Mouse (Mus musculus) gastrocnemius, adult 2 months (tissue): Measurements from ENCODE around the gene Prkacb. TPM values are rescaled to one million over a fixed set of nuclear protein-coding genes. Genes with fewer than 3 reads are reported as not detected.
A peak's percentile ranks its signal among the peaks of the same experiment; 100 is the strongest.

Experiments used
- DNase-seq: peaks from one replicate; pipeline ENCODE4 v3.0.0; 2022
- H3K27ac ChIP-seq: fragments of 200-600 bp; 2 replicates; pipeline ENCODE4 v1.8.1; 2022; ENCODE audit warnings: mild to moderate bottlenecking
- H3K4me3 ChIP-seq: fragments of 200-600 bp; 2 replicates; pipeline ENCODE4 v1.8.1; 2022; ENCODE audit warnings: mild to moderate bottlenecking, moderate library complexity
- CTCF ChIP-seq: fragments of 200-600 bp; IDR thresholded peaks from 2 replicates; pipeline ENCODE4 v1.8.1; 2022; ENCODE audit warnings: antibody characterized with exemption, mild to moderate bottlenecking, moderate library complexity
- intact Hi-C: fragments of 180-260 bp; cut with DNase I; formaldehyde crosslinking; loops from one replicate; pipeline ENCODE4 v1.15.1; 2025
- total RNA-seq, 2 experiments: library from RNA; stranded (reverse); gene quantifications; 2 replicates each; pipeline ENCODE4 v1.2.3; 2021

The Prkacb gene
- total RNA-seq, 2 experiments from 2014 or later: 44.3 to 45.4 TPM

GRCm38 (mm10) chr3:146700051-146700450 is 112.7 kb downstream of the Prkacb start:
- TF ChIP-seq CTCF: no peak
- no peak overlapping the region for H3K27ac ChIP-seq
- no peak for DNase-seq
- intact Hi-C loops: no loop called here
- no peak overlapping the region for H3K4me3 ChIP-seq

GRCm38 (mm10) chr3:146698982-146699381 is 113.8 kb downstream of the Prkacb start:
- H3K4me3 ChIP-seq: no peak overlapping the region
- no peak for TF ChIP-seq CTCF
- intact Hi-C loops: no loop called here
- no peak overlapping the region for H3K27ac ChIP-seq
- DNase-seq: no peak

GRCm38 (mm10) chr3:146692547-146692946 is 120.2 kb downstream of the Prkacb start:
- intact Hi-C loops: no loop called here
- no peak for DNase-seq
- TF ChIP-seq CTCF: no peak

GRCm38 (mm10) chr3:146687121-146687725 is 125.6 kb downstream of the Prkacb start:
- Histone ChIP-seq H3K4me3 (no peak overlapping the region), H3K27ac (no peak overlapping the region; the same call in 1 of the 2 replicates)
- DNase-seq: no peak
- intact Hi-C loops: no loop called here
- TF ChIP-seq CTCF: no peak

More at GRCm38 (mm10) chr3:146692547-146692946, 120.2 kb downstream of the Prkacb start:
- Histone ChIP-seq H3K4me3 (no peak overlapping the region), H3K27ac (no peak overlapping the region)

- no peak for DNase-seq
- intact Hi-C loops: no loop called here
- no peak for TF ChIP-seq CTCF
- Histone ChIP-seq H3K4me3 (no peak overlapping the region), H3K27ac (peak overlapping the region; percentile 83; the same call in 1 of the 2 replicates)
Observed at GRCm38 (mm10) chr3:146686428-146686827, 126.4 kb downstream of the Prkacb start.

- Histone ChIP-seq H3K4me3 (peak within 1 kb of the TSS; percentile 80), H3K27ac (peak within 1 kb of the TSS; percentile 83)
- no peak for TF ChIP-seq CTCF
- DNase-seq: peak; percentile 76
- intact Hi-C loops: no loop called here
Observed at GRCm38 (mm10) chr3:146684811-146685675, 127.7 kb downstream of the Prkacb start, which contains the start of gene Samd13. TSS of gene Samd13 (minus strand) at chr3:146685592.

GRCm38 (mm10) chr3:146683095-146683494 is 129.7 kb downstream of the Prkacb start:
- no peak for DNase-seq
- TF ChIP-seq CTCF: no peak
- H3K4me3 ChIP-seq: peak overlapping the region; percentile 73
- intact Hi-C loops: no loop called here
- peak overlapping the region; percentile 85; the same call in 1 of the 2 replicates for H3K27ac ChIP-seq

- intact Hi-C loops: no loop called here
Observed at GRCm38 (mm10) chr3:146682140-146682651, 130.6 kb downstream of the Prkacb start.

GRCm38 (mm10) chr3:146681696-146682095 is 131.1 kb downstream of the Prkacb start:
- intact Hi-C loops: no loop called here
- Histone ChIP-seq H3K4me3 (peak overlapping the region; percentile 73), H3K27ac (peak overlapping the region; percentile 85; the same call in 1 of the 2 replicates)
- no peak for DNase-seq
- no peak for TF ChIP-seq CTCF

More at GRCm38 (mm10) chr3:146682140-146682651, 130.6 kb downstream of the Prkacb start:
- TF ChIP-seq CTCF: no peak
- Histone ChIP-seq H3K4me3 (peak overlapping the region; percentile 73), H3K27ac (peak overlapping the region; percentile 85)
- peak; percentile 79 for DNase-seq

GRCm38 (mm10) chr3:146680625-146681024 is 132.2 kb downstream of the Prkacb start:
- no peak for DNase-seq
- no peak overlapping the region for H3K4me3 ChIP-seq
- intact Hi-C loops: no loop called here
- no peak for TF ChIP-seq CTCF
- H3K27ac ChIP-seq: no peak overlapping the region

GRCm38 (mm10) chr3:146679646-146680045 is 133.1 kb downstream of the Prkacb start:
- no peak for DNase-seq
- H3K27ac ChIP-seq: no peak overlapping the region
- intact Hi-C loops: no loop called here
- no peak for TF ChIP-seq CTCF
- no peak overlapping the region for H3K4me3 ChIP-seq

Other genes with a start within 250 kb of the Prkacb start
- not detected for gene Uox, start 242.6 kb downstream of the Prkacb start, total RNA-seq
- gene Dnase2b, start 197.4 kb downstream of the Prkacb start, total RNA-seq: under 1 TPM in 1 of 2 experiments, not detected in 1; 0.14 TPM
- gene 4930503B20Rik, start 161.7 kb downstream of the Prkacb start, total RNA-seq: not detected
- gene Samd13, start 127.4 kb downstream of the Prkacb start, total RNA-seq: 1 to 10 TPM in 1 of 2 experiments, under 1 TPM in 1; 0.59 to 2.2 TPM
- gene Ttll7, start 39.4 kb upstream of the Prkacb start, total RNA-seq: 100 to 1,000 TPM in 1 of 2 experiments, 10 to 100 TPM in 1; 63.7 to 165 TPM